Mouse (Mus musculus) layer of hippocampus, adult 8-10 months (tissue): ENCODE measurements around the gene Ndufs7. TPM values are rescaled to one million over a fixed set of nuclear protein-coding genes. Genes with fewer than 3 reads are reported as not detected.
A peak's percentile ranks its signal among the peaks of the same experiment; 100 is the strongest.
"Not testable (repeated sequence)": the region's sequence is repeated elsewhere in the genome, so short reads cannot be mapped to it uniquely, and the experiment has no call there.

ENCODE experiments used
- DNase-seq, 2 experiments: peaks; one replicate each; pipeline ENCODE4 v3.0.0; 2022; ENCODE audit warnings: low spot score in 2 of 2
- total RNA-seq, 4 experiments: library from RNA; stranded (reverse); gene quantifications; 2 replicates each; pipeline ENCODE4 v1.2.4; 2022

Ndufs7 gene
- 100 to 1,000 TPM; 190 to 206 (median 201) TPM for total RNA-seq

- DNase-seq, result peak; percentile 95 to 98
These were observed at the start of gene Ndufs7 for GRCm38 (mm10) chr10:80248971-80249640. Gene Ndufs7 (plus strand): TSS chr10:80249121.

GRCm38 (mm10) chr10:80199440-80200008 is 49.4 kb upstream of the Ndufs7 start:
- peak; percentile 69 to 76 for DNase-seq

- no peak for DNase-seq
These were observed 48.4 kb upstream of the Ndufs7 start for GRCm38 (mm10) chr10:80200485-80200884.

- no peak for DNase-seq
These were observed 44.9 kb upstream of the Ndufs7 start for GRCm38 (mm10) chr10:80204055-80204454.

- DNase-seq, result no peak
These were observed 41.7 kb upstream of the Ndufs7 start for GRCm38 (mm10) chr10:80207201-80207600.

- no peak for DNase-seq
These were observed 41.2 kb upstream of the Ndufs7 start for GRCm38 (mm10) chr10:80207676-80208075.

- no peak for DNase-seq
These were observed 40.7 kb upstream of the Ndufs7 start for GRCm38 (mm10) chr10:80208248-80208647.

- DNase-seq, result no peak
These were observed 40.0 kb upstream of the Ndufs7 start for GRCm38 (mm10) chr10:80208841-80209371.

GRCm38 (mm10) chr10:80211547-80212103 is 37.3 kb upstream of the Ndufs7 start:
- DNase-seq, result not testable (repeated sequence)

GRCm38 (mm10) chr10:80215048-80215772 is 33.7 kb upstream of the Ndufs7 start:
- no peak for DNase-seq

- no peak for DNase-seq
These were observed 28.2 kb upstream of the Ndufs7 start for GRCm38 (mm10) chr10:80220676-80221075.

- not testable (repeated sequence) for DNase-seq
These were observed 25.8 kb upstream of the Ndufs7 start for GRCm38 (mm10) chr10:80223137-80223536.

- no peak for DNase-seq
These were observed 22.9 kb upstream of the Ndufs7 start for GRCm38 (mm10) chr10:80226071-80226415.

- DNase-seq, result peak; percentile 99
These were observed 22.3 kb upstream of the Ndufs7 start, which contains the start of gene Mum1 for GRCm38 (mm10) chr10:80226416-80227165. Gene Mum1 (plus strand): TSS chr10:80226434.

- no peak for DNase-seq
These were observed 21.8 kb upstream of the Ndufs7 start for GRCm38 (mm10) chr10:80227166-80227539.

GRCm38 (mm10) chr10:80227877-80228775 is 20.8 kb upstream of the Ndufs7 start:
- DNase-seq, result peak in 1 of 2 experiments; percentile 17

- no peak for DNase-seq
These were observed 12.6 kb upstream of the Ndufs7 start for GRCm38 (mm10) chr10:80236145-80236825.

GRCm38 (mm10) chr10:80237020-80237419 is 11.9 kb upstream of the Ndufs7 start:
- DNase-seq, result no peak

- DNase-seq, result no peak
These were observed 10.6 kb upstream of the Ndufs7 start for GRCm38 (mm10) chr10:80238306-80238705.

GRCm38 (mm10) chr10:80239791-80240190 is 9.1 kb upstream of the Ndufs7 start:
- DNase-seq, result no peak
